Mouse (Mus musculus) thymus, adult 2 months (tissue): Measurements from ENCODE around the gene Ap3m1. TPM values are rescaled to one million over a fixed set of nuclear protein-coding genes. Genes with fewer than 3 reads are reported as not detected.

Experiments used
- DNase-seq: peaks from one replicate; pipeline ENCODE4 v3.0.0; 2021
- H3K27ac ChIP-seq: fragments of 200-500 bp; 2 replicates; pipeline ENCODE4 v1.5.1; 2012; ENCODE audit warnings: low read length, control low read depth; ENCODE audit not compliant: control insufficient read depth, insufficient read depth
- H3K27me3 ChIP-seq: fragments of 200-500 bp; 2 replicates; pipeline ENCODE4 v1.6.1; 2012; ENCODE audit warnings: mild to moderate bottlenecking, low read length, moderate library complexity, mixed read lengths; ENCODE audit not compliant: control insufficient read depth, insufficient read depth
- H3K36me3 ChIP-seq: fragments of 200-500 bp; 2 replicates; pipeline ENCODE4 v1.6.1; 2012; ENCODE audit warnings: mild to moderate bottlenecking, low read length, moderate library complexity; ENCODE audit not compliant: control insufficient read depth, insufficient read depth
- H3K4me1 ChIP-seq: fragments of 200-500 bp; replicated peaks from 2 replicates; pipeline ENCODE4 v1.6.1; 2012; ENCODE audit warnings: low read length; ENCODE audit not compliant: control insufficient read depth, insufficient read depth
- H3K4me3 ChIP-seq: fragments of 200-500 bp; 2 replicates; pipeline ENCODE4 v1.5.1; 2012; ENCODE audit warnings: mild to moderate bottlenecking, low read length, control low read depth, moderate library complexity; ENCODE audit not compliant: control insufficient read depth, insufficient read depth
- CTCF ChIP-seq: fragments of 200-500 bp; IDR thresholded peaks from 2 replicates; pipeline ENCODE4 v1.5.1; 2012; ENCODE audit warnings: mild to moderate bottlenecking, control low read depth, low read length, moderate library complexity, borderline replicate concordance; ENCODE audit not compliant: control insufficient read depth, poor library complexity, insufficient read depth; ENCODE audit errors: extremely low read depth
- POLR2A ChIP-seq: fragments of 200-500 bp; IDR thresholded peaks from 2 replicates; pipeline ENCODE4 v1.6.1; 2012; ENCODE audit warnings: mild to moderate bottlenecking, low read length, control low read depth, moderate library complexity; ENCODE audit not compliant: control insufficient read depth, poor library complexity, insufficient read depth; ENCODE audit errors: extremely low read depth
- WGBS: fragments of 180-500 bp; shearing (Covaris S2); methylation state at CpG from one replicate; pipeline ENCODE4 v1.1.7; 2018; 5-methylcytosine and 5-hydroxymethylcytosine counted together
- polyA plus RNA-seq: library from polyadenylated mRNA; depleted of rRNA; stranded (reverse); fragments of >200 nt; gene quantifications from 2 replicates; pipeline ENCODE4 v1.2.3, GENCODE M21; 2012

The Ap3m1 gene
- polyA plus RNA-seq, 1 experiment = 34.1 TPM

DNA sequence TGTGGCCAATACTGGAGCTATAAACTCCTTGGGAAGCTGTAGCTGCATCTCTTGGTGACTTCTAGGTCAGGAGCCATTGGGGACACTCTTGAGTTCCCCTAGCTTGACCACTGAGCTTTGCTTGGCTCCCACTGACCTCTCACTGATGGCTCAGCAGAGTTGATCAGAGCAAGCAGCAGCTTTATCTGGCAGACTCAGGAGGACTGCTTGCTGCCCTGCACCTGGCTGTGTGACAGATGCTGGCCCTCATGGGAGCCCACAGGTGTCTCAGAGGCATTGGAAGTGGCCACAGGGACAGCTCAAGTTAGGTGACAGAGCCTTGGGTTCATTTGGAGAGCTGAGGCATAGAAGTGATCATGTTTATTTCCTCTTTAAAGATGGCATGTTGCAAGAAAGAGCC, 24.8 kb downstream of the Ap3m1 start:
- no peak overlapping the region for H3K4me3 ChIP-seq
- H3K27me3 ChIP-seq = no peaks in the 10 kb centered on the region
- DNase-seq = no peak
- H3K27ac ChIP-seq = no peak overlapping the region
- no peak for TF ChIP-seq CTCF
- no peak for TF ChIP-seq POLR2A
- H3K4me1 ChIP-seq = peaks cover 4% of the 10 kb centered on the region
- no peaks in the 10 kb centered on the region for H3K36me3 ChIP-seq

DNA sequence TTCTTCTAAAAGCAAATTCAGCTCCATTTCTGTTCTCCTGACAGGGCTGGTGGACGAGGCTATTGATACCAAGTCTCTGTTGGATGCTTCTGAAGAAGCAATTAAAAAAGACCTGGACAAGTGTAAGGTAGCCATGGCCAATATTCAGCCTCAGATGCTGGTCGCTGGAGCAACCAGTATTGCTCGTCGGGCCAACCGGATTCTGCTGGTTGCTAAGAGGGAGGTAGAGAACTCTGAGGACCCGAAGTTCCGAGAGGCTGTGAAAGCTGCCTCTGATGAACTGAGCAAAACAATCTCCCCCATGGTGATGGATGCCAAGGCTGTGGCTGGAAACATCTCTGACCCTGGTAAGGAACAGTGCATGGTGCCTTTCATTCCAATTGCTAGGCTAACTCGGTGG, 31.9 kb downstream of the Ap3m1 start:
- 94% methylated on average over 8 of the region's 8 CpGs for WGBS
- Histone ChIP-seq H3K36me3 (no peaks in the 10 kb centered on the region), H3K27me3 (no peaks in the 10 kb centered on the region)

DNA sequence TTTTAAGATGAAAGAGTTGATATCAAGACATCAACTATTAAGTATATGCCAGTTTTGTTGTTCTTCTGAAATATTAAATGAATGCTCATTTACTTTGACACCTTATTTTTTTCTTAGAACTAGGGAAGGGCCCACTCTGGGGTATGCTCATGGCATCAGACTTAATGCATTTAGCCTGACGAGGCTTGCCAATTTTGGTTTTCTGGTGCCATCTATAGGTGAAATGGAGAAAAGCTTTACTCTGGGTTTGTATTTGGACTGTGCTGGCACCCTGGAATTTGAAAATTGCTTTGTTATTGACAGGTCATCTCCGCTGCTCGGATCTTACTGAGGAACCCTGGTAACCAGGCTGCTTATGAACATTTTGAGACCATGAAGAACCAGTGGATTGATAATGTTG, 33.3 kb downstream of the Ap3m1 start:
- 60% methylated on average over 3 of the region's 3 CpGs for WGBS
- DNase-seq = peak; percentile 22
- Histone ChIP-seq H3K4me3 (no peak overlapping the region), H3K27ac (no peak overlapping the region), H3K4me1 (no peaks in the 10 kb centered on the region), H3K27me3 (no peaks in the 10 kb centered on the region), H3K36me3 (no peaks in the 10 kb centered on the region)
- TF ChIP-seq POLR2A (no peak), CTCF (no peak)

More for the DNA sequence above, 31.9 kb downstream of the Ap3m1 start:
- H3K4me3 ChIP-seq = no peak overlapping the region
- DNase-seq = no peak
- H3K27ac ChIP-seq = no peak overlapping the region
- no peaks in the 10 kb centered on the region for H3K4me1 ChIP-seq
- TF ChIP-seq CTCF (no peak), POLR2A (no peak)

DNA sequence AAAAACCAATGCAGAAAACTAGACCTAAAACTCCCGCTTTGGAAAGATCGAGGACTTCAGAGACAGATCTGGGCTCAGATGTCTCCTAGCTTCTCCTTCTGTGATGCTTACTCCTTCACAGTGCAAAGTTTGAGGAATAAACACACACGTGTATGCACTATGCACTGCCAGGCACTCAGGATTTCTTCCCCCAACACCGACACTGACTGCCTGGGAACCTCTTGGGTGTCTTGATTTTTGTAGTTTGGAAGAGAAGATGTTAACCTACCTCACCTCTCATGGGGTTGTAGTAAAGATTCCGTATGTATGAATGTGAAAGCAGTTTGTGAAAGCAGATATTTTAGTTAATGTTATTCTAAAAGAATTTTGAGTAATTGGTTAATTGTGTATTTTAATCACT, 34.4 kb downstream of the Ap3m1 start:
- Histone ChIP-seq H3K4me3 (no peak overlapping the region), H3K36me3 (no peaks in the 10 kb centered on the region), H3K27me3 (no peaks in the 10 kb centered on the region), H3K27ac (no peak overlapping the region), H3K4me1 (no peaks in the 10 kb centered on the region)
- WGBS = 96% methylated on average over 5 of the region's 5 CpGs
- no peak for DNase-seq
- TF ChIP-seq POLR2A = no peak
- no peak for TF ChIP-seq CTCF

DNA sequence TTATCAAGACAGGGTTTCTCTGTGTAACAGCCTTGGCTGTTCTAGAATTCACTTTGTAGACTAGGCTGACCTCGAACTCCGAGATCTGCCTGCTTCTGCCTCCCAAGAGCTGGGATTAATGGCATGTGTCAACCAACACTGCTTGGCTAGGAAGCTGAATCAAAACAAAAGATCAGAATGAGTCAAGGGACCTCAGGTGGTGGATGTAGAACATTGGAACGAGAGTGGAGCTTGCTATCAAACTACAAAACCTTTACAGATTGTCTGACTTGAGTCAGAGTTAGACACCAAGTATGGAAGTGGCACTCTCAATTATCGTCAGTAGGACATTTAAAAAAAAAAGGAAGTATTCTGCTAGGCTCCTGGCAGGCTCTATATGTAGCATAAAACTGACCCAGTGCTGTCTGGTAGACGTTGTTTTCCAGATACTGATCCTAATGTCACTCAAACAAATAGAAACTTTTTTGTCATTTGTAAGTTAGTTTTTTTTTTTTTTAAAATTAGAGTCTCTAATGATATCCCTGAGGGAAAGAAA, 38.4 kb downstream of the Ap3m1 start:
- DNase-seq = no peak
- H3K27me3 ChIP-seq = no peaks in the 10 kb centered on the region
- 75% methylated on average over 5 of the region's 5 CpGs for WGBS
- TF ChIP-seq POLR2A (no peak), CTCF (no peak)
- H3K27ac ChIP-seq = no peak overlapping the region
- H3K36me3 ChIP-seq = no peaks in the 10 kb centered on the region
- no peak overlapping the region for H3K4me3 ChIP-seq
- no peaks in the 10 kb centered on the region for H3K4me1 ChIP-seq

DNA sequence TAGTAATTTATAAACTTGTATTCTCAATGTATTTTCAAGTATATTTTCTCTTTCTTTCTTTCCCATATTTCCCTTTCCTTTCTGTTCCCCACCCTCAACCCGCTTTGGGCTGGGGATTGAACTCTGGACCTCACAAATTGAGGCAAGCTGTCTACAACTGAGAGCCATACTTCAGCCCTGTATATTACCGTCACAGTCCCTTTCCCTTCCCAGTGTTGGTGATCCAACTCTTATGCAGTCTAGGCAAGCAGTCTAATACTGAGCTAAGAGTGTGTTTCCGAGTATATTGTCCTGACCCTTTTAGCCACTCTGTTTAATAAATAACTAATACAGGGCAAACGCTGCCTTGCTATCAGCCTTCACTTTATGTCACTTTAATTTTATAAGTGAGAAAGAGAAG, 52.7 kb downstream of the Ap3m1 start:
- H3K4me1 ChIP-seq = no peaks in the 10 kb centered on the region
- WGBS = 97% methylated on average over 4 of the region's 4 CpGs
- H3K27me3 ChIP-seq = no peaks in the 10 kb centered on the region
- no peaks in the 10 kb centered on the region for H3K36me3 ChIP-seq
- no peak overlapping the region for H3K4me3 ChIP-seq
- H3K27ac ChIP-seq = no peak overlapping the region
- DNase-seq = no peak
- TF ChIP-seq POLR2A (no peak), CTCF (no peak)

DNA sequence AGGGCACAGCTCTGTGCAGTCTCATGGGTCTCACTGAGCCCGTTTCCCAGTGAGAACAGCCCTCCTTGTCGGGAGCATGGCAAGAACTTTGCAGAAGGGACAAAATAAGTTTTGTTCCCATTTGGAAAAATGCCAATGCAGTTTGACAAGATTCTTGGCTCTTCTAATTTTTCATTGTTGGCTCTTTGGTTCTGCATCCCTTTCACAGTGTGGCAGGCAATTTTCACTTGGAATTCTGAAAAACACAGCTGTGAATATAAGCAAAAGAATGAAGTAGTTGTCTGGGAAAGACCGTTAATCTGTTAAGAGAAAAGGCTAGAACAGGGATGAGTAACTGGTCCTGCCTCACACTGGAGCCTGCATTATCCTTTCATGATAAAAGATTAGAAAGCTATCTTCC, 54.8 kb downstream of the Ap3m1 start:
- no peaks in the 10 kb centered on the region for H3K36me3 ChIP-seq
- no peaks in the 10 kb centered on the region for H3K4me1 ChIP-seq
- TF ChIP-seq CTCF = no peak
- no peak for TF ChIP-seq POLR2A
- no peak for DNase-seq
- no peak overlapping the region for H3K4me3 ChIP-seq
- H3K27ac ChIP-seq = no peak overlapping the region
- 92% methylated on average over 3 of the region's 3 CpGs for WGBS
- H3K27me3 ChIP-seq = no peaks in the 10 kb centered on the region
